Mouse (Mus musculus) cerebellum, adult 11 months (tissue): ENCODE measurements at regions not wholly inside any gene's neighbourhood (a gene's known extent, or its start where the extent isn't known, plus 50 kb on each side); places are given as distances from the start of the nearest gene placed in this dataset.

ENCODE experiments used
- DNase-seq: peaks from one replicate; pipeline ENCODE4 v3.0.0; 2022

DNA sequence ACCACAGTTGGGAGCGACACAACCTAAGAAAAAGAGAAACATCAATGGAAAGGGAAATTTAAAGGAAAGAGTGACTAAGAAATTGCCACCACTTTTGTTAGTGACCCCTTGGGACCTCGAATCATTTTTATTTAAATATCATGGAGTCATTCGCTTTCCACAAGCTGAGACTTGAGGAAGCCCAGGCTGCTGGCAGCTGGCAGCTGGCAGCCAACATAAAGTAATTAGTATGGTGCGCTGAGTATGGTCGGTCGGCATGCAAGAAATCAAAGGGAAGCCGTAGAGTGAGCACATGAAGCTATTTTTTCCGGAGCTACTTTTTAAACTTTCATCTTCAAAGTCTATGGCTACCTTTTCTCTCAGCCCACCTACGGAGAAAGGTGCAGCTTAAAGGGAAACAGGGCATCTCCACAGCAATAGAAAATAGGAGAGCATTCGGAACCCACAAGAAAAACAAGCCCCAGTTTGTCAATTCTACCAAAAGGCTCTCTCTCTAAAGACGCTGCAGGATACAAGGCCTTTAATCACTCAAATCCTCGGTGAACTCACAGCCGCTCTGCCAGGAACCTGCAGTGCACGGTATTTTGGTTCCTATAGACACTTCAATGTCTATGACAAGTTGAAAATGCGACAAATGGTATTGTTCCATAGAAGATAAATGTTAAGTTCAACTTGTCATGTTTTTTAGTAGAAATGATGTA is 206.6 kb upstream of the Tll1 start:
- no peak for DNase-seq

DNA sequence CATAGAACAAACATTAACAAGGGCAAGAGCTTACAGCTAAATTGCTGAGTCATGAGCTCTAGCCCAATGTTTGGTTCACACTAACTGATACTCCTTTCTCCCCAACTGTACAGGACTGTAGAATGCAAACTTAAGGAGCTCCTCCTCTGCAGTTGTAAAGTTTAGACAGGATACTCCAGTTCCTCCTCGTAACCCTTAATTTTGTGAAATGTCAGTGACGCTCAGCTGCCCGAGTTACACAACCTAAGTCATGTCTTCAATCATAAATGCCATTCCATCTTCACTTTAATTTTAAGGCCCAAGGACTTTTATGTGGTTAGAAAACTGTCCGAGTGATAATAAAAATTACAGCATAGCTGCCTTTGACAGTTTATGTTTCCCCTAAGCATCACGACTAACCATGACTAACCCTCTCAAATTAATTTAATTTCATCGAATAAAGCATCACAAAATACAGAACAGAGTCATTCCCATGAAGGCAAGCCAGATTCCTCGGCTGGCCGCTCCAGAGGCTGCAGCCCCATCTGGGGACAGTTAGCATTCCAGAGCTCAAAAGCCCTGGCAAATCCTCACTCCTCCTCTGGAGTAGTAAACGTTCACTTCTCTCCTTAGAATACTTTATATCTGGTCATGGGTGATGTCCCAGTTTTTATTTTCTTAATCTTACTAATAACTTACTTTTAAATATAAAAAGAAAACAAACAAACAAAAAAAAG is 200.9 kb upstream of the Tll1 start:
- DNase-seq = no peak

DNA sequence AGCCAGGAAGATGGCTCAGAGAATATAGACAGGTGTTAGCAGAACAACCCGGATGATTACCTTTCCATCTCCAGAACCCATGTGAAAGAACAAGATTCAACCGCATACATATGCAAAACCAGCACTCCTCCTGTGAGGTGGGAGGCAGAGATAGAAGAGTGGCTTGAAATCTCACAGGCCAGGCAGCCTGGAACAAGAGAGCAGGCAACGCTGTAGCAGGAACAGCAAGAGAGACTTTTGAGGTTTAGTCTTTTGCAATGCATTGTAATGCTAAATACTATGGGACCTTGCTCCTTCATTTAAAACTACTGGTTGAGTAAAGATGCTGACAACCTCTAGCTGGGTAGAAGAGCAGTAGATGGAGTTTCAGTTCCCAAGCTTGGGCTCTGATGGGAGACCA is 193.5 kb upstream of the Tll1 start:
- DNase-seq = no peak

- no peak for DNase-seq
Measured at GRCm38 (mm10) chr8:64397876-64398275, 191.8 kb upstream of the Tll1 start.

- DNase-seq = peak; percentile 39
Measured at GRCm38 (mm10) chr8:64395816-64396215, 189.7 kb upstream of the Tll1 start.

GRCm38 (mm10) chr8:64389488-64389887 is 183.4 kb upstream of the Tll1 start:
- DNase-seq = no peak

DNA sequence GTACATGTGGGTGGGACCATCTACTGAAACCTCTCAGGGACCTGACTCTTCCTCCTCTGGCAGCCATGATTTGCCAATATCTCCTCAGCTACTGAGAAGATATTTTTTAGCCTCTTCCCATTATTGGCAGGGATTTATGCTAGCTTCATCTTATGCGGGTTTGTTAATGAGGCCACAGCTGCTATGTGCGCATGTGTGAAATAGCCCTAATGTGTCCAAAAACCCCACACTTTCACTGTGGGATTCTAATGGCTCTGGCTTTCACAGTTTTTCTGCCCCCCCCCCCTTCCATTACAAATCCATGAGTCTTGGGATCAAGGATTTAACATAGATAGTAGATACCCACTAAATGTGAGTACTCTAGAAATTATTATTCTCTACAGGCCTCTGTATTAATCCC is 182.2 kb upstream of the Tll1 start:
- DNase-seq = no peak

DNA sequence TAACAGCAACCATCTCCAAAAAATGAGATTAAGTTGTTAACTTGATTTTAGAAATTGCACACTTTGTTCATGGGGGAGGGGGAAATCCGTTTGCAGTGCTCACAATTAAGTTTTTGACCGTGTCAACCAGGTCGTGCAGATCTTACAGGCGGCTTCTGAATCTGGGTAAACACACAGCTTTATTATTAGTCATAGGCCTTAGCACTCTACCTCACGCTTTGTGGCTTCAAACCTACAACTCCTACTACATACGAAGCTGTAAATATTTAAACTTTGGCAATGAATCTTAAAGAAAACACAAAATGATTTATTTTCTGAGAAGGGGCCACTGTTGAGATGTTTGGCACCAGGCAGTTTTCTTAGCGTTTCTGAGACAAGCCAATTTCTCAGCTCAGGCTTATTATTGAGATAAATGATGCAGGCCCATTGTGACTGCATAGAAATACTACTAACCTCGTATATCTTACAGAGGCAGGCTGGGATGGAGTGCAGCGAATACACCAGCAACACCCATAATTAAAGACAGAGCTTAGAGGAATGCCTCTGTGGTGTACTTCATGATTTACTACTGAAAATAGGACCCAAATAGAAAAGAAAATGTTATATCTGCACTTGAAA is 173.8 kb upstream of the Tll1 start:
- DNase-seq = no peak

DNA sequence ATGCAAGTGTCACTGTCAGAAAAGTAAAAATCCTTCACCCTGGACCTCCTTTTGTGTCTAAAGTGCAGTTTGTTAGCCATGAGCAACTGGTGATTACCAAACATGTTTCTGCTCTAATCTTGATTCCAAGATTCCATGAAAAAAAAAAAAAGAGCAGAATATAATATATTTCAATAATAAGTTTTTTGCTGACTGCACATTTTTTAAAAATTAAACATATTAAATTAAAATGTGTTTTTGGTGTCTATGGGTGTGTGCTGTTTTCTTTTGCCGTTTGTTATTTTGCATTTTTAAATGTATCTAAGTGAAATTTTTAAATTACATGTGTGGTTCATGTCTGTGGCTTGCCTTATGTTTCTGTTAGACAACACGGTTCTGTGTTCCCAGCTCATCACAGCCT is 171.8 kb upstream of the Tll1 start:
- DNase-seq = no peak

DNA sequence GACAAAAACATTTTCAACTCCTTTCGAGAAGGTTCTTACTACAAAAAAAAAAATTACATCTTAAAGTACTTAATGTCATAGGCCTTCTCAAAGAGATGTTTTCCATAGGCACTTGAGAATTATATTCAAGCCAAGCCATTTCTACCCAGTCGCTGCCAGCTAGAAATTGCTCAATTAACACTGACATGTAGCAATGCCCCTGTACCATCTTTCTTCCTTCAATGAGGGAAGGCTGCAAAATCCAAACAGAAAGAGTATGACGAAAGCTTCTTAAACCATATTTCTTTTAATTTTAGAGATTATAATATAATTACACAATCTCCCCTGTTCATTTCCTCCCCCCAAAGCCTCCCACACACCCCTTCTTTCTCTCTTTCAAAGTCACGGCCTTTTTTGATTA is 169.4 kb upstream of the Tll1 start:
- DNase-seq = no peak

DNA sequence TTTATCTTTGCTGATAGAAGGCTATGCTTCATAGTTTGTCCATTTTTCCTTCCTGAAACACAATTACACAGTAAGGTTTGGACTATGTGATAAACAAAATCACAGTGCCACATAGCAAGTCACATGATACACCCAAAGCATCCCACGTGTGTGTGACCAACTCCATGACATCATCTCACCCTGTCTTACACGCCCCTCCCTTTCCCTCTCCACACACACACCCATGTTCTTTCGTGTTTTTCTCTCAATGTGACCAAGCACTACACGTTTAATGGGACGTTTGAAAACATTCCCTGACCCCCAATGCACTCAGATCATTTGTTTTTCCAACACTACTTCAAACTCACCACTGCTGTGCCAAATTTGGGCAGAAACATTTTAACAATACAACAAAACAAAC is 168.9 kb upstream of the Tll1 start:
- DNase-seq = no peak

DNA sequence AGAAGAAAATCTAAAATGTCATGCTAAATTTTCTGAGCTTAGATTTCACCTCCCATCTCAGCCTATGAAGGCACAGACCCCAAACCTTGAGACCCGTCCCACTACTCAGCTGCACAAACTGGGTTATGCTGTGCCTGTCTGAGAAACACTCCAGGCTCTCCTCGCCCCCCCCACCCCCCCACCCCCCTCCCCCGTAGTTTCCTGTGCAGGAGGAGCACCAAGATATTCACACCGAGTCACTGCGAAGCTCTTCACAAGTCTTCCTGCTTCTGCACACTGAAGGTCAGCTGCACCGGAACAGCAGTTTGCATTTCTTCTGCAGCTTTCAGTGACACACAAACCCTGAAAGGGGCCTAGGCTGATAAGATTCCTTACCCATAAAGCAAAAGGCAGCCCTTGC is 163.9 kb upstream of the Tll1 start:
- no peak for DNase-seq

DNA sequence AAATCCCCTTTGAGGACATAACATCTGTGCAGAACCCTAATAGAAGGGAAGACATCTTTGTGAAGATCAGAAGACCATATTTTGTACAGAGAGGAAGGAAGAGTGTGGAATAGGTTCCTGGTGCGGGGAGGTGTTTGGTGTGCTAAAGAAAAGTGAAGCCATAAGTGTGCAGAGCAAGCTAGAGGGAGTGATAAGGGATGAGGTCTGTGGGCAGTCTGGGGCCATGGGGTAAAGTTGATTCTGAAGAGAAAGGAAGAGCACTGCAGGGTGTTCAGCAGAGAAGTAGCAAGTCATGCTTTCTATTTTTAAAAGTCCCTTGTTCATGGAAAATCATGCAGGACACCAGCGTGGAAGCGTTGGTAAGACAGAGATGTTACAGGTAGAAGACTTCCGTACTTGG is 161.8 kb upstream of the Tll1 start:
- DNase-seq = no peak

DNA sequence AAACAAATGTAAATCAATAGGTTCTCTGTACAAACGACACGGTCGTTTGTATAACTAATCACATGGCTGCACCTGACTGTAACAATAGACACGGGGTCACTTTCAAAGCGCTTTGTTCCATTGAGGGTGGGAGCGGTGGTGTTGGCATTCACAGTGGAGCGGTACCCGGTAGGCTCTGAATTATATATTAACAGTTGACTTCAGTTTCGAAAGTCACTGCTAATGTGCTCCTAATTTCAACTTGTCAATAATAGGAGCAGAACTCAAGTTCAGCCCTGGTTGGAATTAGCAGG is 160.8 kb upstream of the Tll1 start:
- DNase-seq = no peak

DNA sequence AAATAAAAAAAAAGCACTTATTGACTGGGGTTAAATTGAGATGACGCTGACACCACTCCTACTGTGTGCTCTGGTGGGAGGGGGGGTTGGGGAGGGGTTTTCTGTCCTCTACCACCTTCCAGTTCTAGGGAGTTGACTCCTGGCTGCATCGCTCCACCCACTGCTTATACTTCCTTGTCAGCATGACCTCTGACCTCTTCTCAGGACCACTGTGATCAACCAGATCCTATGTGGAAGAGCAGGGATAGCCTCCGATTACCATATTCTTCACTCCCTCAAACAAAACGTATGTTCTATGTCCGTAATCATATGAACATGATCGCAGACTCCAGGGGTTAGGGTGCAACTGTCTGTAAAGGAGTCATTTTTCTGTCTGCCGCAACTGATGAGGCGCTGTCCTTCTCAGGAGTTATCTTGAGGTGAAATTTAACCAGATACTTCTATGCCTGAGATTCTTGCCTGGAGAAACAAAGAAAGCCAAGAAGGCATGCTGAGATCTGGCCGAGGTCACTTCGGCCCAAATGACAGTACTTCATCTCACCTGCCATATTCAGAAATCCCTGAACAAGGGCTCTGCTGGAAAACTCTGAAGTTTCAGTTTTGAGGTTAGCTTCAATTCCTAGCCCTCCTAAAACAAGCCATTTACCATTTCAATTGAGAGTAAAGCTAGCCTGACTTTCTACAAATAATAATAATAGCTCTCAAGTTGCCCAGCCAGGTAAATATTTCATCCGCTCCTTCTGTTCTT is 160.3 kb upstream of the Tll1 start:
- no peak for DNase-seq

DNA sequence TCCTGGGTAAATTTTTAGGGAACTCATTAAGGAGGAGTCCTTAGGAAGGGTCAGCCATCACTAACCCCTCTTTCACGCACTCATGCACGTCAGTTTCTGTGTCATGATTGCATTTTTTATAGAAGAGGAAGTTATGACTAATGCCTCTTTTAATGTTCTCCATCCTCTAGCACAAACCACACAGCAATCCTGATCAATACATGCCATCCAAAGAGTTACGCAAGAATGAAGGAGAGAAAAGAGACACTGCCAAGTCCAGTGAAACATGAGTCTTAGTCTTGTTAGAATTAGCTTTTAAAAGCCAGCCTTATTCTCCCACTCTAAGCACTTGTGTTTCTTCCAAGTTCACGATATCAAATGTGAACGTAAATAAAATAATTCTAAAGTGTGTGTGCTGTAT is 151.0 kb upstream of the Tll1 start:
- no peak for DNase-seq

- no peak for DNase-seq
Measured at GRCm38 (mm10) chr8:64348082-64348646, 142.1 kb upstream of the Tll1 start.

DNA sequence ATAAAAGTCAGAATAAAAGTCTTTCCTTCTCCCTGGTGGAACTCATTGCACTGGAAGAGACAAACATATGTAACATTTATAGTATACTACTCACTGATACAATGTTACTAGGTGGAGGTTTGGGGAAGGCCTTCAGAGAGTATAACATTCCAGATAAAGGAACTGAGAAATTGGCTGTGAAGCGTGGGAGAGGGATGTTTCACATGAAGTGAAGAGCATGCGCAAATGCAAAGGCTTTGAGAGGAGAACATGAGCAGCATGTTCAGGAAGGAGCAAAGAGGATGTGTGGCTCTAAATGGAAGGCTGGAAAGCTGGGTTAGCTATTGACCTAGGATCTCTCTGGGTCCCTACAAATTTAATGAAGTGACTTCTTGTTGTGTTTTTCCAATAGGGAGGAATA is 141.4 kb upstream of the Tll1 start:
- no peak for DNase-seq

- no peak for DNase-seq
Measured at GRCm38 (mm10) chr8:64346428-64346827, 140.4 kb upstream of the Tll1 start.

DNA sequence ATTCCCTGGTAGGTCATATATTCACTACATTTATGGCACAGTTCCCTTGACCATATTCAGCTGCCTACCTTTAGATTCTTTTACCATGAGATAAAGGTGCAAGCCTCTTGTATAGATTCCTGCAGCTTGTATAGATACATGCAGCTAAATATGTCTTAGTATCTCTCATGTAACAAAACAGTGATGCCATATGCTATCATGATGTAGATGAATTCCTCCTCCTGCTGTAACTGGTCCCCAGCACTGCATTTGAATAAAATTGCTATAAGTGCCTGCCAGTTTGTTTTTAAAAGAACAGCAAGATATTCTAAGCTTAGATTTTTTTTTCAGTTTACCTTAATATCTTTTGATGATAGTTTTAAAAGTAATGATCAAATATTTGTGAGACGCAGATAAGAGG is 138.9 kb upstream of the Tll1 start:
- DNase-seq = no peak

DNA sequence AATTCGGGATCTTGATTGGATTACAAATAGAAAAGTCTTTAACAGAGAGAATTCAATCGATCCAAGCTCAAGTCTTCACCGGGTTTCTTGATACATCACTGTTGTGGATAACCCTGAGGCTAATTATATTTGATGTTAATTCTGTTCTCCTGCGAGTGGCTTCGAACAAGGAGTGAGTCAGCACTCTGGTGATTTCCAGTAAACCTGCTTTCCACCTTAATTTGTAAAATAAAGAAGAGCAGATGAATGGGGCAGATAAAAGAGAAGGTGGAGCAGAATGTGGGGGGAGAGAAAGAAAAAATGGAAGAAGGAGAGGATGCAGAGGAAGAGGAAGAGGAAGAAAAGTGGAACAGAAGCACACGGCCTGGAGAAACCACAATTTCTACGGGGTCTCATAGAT is 137.5 kb upstream of the Tll1 start:
- no peak for DNase-seq

DNA sequence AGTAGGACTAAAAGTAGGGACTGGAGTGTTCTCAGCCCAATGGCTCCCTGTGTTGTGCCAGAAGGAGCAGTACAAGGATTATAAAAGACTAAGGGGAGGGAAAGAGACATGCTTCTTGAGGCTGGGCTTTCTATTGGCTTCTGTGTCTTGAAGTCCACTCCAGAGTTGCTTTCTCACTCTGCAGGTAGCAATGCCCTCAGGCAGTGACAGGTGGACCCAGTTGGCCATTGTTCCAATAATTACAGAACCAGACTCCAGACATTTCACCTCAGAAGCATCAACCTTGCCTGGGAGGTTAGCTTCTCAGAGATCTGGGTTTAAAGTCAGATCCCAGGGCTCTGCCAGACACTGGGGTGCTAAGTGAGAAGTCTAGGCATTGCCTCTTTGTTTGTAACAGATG is 136.3 kb upstream of the Tll1 start:
- DNase-seq = no peak

DNA sequence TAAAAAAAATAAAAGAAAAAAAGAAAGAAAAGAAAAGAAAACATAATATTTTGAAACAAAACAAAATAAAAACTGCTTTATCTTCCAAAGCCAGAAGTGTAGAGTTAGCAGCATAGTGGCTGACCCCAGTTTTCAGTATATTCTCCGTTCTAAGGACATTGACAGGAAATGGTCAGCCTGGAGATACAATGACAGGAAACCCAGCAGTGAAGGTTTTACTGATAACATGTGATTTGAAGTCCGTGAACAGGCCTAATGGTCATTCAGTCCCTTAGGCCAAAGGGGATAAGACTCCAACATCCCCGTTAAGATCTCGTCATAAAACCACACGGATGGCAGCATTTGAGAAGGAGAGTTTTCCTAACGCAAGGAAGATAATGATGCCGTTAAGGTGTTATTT is 131.3 kb upstream of the Tll1 start:
- no peak for DNase-seq

DNA sequence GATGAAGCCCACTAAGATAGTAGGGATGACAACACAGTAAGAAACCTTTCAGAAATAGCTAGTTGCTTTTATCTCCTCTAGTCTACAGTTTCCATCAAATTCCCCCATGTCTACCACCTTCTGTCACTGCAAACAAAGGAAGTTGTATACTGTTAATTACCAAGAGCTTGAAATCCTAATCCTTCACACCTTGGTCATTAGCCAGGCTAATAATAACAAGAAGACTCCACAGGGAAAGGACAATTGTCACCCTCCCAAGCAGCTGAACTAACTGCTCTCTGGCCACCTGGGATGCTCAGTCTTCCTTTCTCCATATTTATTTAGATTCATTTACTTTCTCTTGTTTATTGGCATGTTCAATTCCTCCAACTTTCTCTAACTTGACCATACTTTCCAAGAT is 130.5 kb upstream of the Tll1 start:
- no peak for DNase-seq
